Mouse (Mus musculus) activated CD4-positive, CD25-positive, alpha-beta regulatory T cell, adult 4 months (primary cell): ENCODE results near the gene Rin2. TPM values are rescaled to one million over a fixed set of nuclear protein-coding genes. Genes with fewer than 3 reads are reported as not detected.
A peak's percentile ranks its signal among the peaks of the same experiment; 100 is the strongest.

Experiments used
- ATAC-seq: one replicate; pipeline ENCODE4 v1.8.0; 2017
- polyA plus RNA-seq, 2 experiments: library from polyadenylated mRNA; unstranded; fragments of 100-300 nt; shearing (Covaris generic); gene quantifications; one replicate each; pipeline ENCODE4 v1.2.1; 2017

The Rin2 gene
- polyA plus RNA-seq, 2 experiments from 2014 or later, result 1.6 to 4.3 TPM

DNA sequence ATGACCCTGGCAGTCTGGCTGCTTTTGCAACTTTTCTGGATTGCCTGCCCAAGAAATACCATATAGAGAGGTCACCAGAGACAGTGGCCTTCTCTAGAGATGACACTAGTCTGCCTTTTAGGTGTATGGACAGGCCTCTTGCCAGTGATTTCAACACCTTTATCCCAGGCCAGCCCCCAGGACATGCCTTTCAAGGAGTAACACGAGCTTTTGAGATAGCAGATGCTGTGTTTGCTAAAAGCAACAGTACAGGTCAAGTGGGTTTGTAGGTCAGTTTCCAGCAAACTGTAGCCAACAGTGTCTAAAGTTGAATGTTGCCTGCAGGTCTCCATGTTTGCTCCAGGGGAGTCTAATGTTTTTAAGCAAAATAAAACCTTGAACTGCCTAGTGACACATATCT, 118.7 kb downstream of the Rin2 start:
- ATAC-seq, result no peak

DNA sequence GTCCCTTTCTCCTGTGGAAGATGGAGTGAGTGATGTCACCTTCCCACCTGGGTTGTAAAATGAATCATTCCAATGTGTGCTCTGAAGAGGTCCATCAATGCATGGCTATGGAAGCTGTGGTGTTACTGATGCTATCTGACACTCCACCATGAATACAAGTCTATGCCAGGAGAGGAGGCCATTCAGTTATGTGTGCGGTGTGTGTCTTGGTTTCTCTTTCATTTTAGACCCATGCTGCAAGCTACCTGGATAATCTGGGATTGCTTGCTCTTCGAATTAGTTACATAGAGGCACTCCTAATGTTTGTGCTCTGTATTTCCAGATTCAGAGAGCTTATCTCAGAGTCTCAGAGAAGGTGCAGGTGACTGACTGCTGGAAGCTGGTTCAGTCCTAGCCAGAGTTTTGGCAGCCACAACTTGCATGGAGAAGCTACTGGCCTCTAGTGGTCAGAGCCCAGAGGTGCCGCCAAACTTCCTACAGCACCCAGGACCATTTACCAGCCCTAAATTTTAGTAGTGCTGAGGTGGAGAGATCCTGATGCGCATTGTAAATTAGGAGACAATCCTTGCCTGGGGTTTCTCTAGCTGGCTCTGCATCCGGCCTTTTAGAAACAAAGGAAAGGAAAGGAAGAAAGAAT, 119.4 kb downstream of the Rin2 start:
- peak; percentile 80 for ATAC-seq

DNA sequence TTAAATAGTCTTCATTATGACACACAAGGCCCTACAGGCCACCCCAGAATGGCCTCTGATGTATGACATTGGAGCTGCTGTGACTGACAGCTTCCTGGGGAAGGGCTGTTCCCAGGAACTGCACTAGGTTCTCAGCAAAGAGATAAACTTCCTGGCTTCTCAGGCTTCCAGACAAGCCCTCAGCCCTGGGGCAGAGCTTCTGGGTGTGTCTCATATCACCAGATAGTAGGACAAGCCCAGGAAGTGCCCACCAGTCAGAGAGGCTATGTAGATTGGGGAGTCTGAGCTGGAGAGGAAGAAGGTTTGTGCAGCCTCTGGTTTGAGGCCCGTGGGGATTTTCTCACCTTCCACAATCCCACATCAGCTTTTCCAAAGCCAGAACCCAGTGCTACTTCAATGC, 122.8 kb downstream of the Rin2 start:
- no peak for ATAC-seq

DNA sequence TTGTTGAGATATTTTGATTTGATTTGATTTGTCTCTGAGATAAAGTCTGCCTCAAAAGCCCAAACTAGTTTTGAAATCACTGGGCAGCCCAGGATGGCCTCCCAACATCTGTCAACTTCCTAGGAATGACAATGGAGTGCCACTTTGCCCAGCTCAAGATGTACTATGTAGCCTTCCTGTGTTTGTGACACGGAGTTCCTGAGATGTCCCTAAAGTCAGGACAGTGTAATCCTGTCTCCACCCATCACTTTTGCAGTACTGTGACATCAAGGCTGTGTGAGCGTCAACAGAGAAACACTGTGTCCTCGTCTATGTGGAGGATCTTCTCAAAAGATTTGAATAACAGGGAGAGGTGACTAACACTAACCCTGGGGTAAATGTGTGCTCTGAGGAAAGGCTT, 123.9 kb downstream of the Rin2 start:
- no peak for ATAC-seq

DNA sequence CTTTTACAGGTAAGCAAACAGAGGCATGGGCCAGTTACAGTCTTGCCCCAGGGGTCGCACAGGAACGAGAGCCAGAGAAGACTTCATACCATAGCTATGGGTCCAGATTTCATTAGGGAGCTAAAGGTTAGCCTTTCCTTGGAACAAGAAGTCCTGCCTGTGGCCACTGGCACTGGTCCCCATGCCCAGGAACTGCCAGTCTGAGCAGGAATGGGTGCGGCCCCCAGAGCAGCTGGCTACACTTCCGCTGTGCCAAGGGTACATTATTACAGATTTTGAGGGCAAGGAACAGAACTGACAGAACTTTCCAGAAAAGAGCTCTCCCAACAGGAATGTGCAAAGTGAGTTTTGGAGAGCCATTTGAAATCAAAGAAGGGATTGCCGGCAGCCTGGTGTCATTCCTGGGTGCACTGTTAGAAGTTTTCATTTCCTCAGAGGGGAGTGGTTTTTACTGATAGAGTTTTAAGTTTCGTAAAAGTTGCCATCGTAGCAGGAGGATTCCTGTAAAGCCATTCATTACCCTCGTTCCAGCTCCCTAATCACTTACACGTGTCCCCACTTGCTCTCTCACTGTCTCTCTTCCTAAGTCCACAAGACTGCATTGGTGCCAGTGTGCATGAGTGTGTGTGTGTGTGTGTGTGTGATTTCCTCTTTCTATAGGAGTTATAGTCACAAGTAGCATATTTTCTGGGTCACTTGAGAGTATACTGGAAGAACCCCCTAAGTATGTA, 126.5 kb downstream of the Rin2 start:
- ATAC-seq, result no peak

DNA sequence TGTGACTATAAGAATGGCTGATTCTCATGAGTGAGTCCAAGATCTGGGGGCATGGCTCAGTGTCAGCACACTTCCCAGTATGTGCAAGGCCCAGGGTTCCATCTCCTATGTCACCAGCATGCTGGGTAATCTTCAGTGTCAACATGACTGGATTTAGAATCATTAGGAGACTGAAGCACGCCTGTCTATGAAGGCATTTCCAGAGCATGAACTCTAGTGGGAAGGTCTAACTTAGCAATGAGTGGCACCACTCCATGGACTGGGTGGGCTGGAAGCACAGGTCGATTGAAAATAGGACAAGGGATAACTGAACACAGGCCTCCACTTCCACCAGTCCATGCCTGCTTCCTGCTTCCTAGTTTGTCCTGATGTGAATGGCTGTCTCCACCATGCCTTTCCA, 127.6 kb downstream of the Rin2 start:
- no peak for ATAC-seq

DNA sequence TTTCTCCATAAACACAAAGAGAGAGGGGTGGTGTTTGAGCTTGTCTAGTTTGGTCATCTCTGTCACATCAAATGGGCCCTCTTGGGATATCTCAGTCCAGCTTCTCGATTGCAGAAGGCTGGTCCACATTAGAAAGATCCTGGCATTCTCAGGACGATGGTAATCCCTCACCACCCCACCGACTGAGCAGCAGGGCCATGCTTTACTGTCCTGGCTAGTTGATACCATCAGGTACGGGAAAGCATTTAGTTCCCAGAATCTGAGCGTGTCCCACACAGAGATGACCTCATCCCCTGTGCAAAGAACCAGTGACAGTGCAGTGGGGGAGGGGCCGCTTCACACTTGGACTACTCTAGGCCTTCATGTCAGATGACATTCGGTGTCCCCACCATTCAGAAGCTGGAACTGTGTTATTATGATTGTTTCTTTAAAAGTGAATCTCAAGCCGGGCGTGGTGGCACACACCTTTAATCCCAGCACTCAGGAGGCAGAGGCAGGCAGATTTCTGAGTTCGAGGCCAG, 128.9 kb downstream of the Rin2 start:
- ATAC-seq, result no peak

DNA sequence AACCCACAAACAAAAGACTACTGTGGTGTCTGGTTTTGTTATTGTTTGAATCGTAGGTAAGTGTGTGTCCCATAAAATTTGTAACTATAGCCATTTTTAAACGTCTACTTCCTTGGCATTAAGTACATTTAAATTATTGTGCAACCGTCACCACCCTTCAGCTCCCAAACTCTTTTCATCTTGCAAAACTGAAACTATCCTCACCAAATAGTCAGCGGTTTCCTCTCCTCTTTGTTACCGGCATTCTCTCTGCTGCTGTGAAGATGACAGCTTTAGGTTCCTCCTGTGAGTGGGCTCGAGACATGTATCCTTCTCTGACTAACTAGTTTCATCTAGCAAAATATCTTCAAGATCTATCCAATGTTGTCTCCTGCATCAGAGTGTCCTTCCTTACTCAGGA, 129.5 kb downstream of the Rin2 start:
- ATAC-seq, result no peak

DNA sequence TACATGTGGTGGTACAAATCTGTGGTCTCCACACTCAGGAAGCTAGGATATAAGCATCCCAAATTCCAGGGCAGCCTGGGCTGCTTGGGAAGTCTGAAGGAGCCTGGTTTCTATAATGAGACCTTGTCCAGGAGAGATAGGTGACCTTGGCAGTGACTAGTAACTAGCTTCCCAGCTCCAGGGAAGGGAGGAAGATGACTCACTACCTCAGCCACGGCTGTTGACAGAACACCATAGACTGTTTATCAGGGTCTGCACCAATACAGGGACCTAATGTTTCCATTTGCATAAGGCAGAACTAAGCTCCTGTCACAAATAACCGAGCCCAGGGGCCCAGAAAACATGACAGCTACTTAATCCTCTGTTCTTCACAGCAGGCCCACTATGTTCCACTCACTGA, 132.3 kb downstream of the Rin2 start:
- ATAC-seq, result no peak

DNA sequence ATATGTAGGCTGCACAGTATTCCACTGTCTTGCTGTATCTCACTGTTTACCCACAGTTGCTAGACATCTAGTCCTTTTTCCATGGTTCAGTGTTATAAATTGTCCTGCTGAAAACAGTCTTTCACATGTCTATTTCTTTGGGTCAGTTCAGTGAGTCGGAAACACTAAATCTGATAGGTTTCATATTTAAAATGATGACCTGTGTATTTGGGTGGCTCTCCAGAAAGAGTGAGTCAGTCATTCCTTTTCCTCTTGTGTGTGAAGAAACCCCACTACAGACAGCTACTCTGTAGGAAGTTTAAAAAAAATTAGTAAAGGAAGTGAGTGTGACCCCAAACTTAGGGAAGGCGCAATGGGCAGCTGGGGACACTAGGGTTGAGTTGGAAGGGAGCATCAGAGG, 133.2 kb downstream of the Rin2 start:
- ATAC-seq, result no peak

DNA sequence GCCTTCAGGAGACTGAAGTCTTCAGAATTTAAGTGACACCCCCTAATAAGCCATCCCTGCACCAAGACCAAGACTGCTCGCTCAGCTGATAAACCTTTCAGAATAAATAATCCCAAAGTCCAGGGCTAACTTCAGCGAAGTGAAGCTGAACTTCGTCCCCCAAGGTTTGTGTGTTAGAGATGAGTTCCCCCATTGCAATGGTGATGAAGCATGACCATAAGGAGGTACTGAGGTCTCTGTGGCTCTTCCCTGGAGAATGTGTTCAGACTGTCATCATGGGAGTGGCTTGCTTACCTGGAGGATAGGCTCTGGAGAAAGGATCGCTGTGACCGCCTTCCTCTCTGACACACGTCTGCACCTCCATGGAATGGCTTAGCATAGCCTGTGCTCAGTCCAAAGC, 133.7 kb downstream of the Rin2 start:
- ATAC-seq, result no peak

DNA sequence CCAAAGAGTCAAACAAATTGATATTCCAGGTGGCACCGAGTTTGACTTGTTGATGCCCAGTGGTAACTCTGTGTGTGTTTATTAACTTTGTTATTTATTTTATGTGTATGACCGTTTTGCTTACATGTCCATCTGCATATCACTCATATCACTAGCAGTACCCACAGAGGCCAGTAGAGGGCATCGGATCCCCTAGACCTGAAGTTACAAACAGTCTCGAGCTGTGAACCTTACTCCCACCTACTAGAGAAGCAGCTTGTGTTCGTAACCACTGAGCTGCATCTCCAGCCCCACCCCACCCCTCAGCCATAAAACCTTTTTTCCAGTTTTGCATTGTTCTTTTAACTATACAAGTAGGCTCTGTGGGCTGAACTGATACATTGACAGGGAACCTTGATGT, 135.7 kb downstream of the Rin2 start:
- ATAC-seq, result no peak

DNA sequence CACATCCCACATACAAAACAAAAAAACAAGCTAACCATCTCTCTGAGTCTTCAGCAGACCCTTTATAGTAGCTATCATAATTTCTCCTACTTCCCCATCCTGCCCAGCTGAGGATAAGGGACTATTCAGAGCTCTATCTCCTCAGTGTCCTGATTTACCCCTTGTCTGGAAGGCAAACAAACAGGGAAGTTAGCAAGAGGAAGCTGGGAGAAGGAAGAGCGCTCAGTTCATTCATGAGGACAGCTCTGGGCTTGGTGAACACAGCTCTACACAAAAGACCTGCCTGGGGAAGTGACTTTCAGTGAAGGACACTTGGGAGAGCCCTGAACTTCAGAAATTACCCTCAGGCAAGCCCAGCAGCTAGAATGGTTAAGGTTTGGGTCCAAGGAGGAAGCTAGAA, 137.8 kb downstream of the Rin2 start:
- no peak for ATAC-seq

DNA sequence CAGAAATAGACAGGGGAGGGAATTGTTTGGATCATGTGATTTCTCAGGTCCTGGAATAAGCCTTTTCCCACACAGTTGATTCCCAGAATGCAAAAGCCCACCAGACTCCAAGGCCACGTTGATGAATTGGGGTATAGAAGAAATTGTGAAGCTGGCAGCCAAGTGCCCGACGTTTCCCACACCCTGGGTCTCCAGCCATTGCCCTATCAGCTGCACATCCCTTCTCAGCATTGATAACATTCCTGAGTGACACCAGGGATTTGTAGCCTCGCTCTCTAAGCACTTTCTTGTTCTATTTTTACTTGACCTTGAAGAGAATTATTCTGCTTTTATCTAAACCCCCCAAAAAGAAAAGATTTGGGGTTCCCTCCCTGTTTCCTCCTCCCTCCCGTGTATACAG, 142.2 kb downstream of the Rin2 start:
- ATAC-seq, result no peak

DNA sequence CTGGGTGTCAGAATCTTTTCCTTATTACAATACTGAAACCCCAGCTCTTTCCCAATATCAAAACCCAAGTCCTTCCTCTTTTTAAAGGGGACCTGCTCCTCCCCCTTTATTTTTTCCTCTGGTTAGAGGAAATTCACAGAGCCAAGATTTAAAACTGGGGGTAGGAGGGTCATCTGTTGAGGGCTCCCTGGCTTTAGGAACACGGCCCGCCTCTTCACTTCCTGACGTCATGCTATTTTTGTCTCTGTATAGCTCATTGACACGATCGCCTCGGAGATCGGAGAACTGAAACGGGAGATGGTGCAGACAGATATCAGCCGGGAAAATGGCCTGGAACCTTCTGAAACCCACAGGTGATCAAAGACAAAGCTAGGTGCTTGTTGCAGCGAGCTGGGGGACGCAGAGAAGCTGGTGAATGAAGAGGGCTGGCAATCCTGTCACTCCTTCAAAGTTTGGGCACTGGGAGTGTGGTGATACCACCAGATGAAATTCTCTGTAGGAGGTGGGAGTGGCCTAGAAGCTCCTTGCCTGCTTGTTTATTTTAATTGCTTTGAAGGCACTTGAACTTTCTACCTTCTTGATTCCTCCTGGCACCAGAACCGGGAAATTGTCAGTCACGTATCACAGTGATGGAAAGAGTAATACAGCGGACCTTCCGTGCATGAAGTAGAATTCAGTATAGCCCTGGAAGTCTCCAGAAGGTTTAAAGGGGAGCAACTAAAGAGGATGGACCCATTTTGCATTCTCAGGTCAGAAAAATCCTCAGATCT, 147.2 kb downstream of the Rin2 start:
- peak; percentile 58 for ATAC-seq

DNA sequence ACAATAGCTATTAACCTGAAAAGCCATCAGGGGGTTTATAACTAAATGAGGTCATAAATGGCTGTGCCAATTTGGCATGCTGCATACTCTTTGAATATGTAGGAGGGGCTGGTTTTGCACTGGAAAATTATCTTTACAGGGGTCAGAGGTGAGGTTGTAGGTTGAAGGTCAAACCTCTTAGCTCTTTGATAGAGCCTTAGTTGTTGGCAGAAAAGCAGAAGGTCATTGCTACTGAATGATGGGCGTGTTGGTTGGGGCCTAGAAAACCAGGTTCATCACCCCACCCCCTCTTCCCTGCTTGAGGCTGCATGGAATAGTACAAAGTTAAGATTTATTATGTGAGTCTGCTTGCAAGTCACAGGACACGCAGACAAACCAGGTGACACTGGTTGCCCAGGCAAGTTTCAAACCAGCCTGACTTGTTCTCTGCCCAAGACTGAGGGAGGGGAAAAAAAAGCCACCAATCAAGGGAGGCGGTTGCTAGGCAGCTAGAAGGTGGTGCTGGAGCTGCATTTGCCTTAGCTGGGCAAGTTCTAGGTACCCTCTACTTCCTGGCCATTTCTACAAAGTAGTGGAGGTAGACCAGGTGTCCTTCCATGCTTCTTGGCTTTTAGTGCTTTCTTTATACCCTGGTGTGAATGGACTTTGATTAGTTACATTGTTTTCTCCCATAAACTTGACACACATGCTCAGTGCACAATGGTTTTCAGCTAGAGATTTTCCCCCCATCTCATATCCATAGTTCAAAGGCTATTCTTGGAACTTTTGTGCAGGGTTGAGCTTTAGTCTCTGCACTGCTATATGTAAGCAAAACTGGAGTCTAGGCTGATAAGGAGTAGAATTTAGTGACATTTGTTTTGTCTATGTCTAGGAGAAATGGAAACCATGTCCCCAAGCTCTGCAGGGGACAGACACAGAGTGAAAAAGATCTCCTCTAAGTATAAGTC, 148.0 kb downstream of the Rin2 start:
- peak; percentile 50 for ATAC-seq

DNA sequence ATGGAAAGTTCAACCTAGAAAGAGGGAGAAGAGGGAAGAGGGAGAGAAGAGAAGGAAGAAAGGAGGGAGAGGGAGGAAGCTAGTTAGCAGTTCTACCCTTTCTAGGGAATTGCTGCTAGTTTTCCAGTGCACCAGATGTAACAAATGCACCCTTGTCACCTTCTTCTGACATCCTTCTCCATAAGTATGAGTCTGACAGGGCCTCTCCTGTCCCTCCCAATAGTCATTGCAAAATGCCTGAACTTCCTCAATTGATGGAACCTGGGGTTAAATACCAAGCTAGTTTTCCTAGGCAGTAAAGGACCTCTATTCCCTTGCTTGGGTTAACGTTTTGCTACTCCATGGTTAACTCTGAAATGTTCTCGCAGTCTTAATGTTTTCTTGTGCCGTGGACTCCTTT, 149.7 kb downstream of the Rin2 start:
- ATAC-seq, result no peak

DNA sequence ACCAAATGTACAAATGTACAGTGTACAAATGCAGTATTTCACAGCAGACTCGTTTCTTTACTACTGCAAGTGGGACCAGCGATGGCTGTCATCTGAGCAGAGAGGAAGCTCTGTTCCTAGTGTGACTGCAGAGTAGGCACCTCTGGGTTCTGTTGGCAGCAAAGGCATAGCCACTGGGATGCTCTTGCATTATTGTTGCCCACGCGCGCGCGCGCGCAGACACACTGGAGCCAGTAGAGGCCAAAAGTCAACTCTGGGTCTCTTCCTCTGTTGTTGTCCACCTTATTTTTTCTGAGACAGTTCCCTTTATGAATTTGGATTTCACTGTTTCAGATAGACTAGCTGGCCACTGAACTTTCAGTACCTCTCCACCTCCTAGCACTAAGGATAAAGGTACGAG, 150.2 kb downstream of the Rin2 start:
- no peak for ATAC-seq

DNA sequence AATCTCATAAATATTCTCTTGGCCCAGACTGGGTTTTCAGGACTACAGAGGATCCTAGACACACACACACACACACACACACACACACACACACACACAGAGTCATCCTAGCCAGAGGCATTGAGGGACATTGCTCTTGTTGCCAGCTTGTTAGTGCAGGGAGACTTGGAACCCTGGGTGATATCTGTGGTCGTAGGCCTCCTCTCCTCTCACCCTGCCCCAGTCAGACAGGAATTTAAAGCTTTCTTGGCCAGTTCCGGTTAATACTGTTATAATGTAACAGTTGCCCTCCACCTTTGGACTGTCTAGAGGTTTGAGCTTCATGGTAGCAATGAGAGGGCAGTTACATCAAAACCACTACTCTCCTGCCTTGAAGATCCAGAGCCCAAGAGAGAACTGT, 152.9 kb downstream of the Rin2 start:
- no peak for ATAC-seq

DNA sequence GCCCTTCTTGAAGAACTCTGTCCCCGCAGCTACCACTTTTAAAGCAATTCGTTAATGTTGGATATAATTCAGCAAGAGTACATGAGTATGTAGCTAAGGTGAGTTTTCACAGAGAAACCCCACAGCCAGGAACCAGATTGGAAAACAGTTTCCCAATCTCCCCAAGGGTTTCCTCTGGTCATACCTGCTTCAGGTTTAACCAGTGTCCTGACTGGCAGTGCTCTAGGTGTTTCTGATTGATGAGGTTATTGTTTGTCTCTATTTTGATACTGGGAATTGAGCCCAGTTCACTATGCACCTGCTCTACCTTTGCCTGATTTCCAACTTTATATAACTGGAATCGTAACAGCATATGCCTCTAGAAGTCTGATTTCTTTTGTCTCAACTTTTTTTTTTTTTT, 153.6 kb downstream of the Rin2 start:
- ATAC-seq, result no peak

DNA sequence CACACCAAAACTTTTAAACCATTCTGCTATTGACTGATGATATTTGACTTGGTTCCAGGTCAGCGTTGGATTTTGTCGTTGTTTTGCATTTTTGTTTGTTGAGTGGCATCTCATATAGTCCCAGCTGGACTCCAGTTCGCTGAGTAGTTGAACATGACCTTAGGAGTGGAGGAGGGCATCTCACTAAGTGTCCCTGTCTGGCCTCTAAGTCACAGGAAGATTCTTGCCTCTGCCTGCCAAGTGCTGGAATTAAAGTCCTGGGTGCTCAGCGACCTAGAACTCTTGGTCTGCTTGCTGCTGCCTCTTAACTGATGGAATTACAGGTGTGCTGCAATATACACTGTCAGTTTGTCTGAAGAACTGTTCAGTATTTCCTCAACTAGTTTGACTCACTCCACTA, 154.2 kb downstream of the Rin2 start:
- ATAC-seq, result no peak

DNA sequence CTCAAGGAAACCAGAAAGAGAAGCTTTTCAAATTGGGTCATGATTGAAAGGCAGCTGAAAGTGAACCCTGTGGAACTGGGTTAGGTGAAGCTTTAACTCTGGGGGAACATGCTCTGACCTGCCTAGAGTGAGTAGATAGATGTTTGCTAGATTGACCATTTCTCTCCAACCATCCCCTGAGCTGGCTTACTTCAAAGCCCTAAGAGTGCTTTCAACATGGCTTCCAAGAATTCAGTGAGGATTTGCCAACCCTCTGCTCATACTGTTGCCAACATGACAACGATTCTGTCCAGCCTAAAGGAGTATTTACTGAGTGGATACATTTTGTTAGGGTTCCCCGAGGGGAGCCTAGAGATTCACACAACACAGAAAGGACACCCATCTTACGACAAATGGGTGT, 155.4 kb downstream of the Rin2 start:
- ATAC-seq, result no peak
